Mouse (Mus musculus) small intestine, adult 10 weeks (tissue): ENCODE results near the gene Cebpb. TPM values are rescaled to one million over a fixed set of nuclear protein-coding genes. Genes with fewer than 3 reads are reported as not detected.

Experiments used
- polyA plus RNA-seq: library from polyadenylated mRNA; stranded (reverse); fragments of 350-450 nt; fragmentation: Illumina TruSeq; extraction: RNeasy Lipid Tissue Mini Kit (QIAGEN cat#74804); gene quantifications from one replicate; pipeline ENCODE4 v1.2.3, GENCODE M21; 2014; ENCODE audit warnings: low replicate concordance

Cebpb gene
- polyA plus RNA-seq, result 9.6 TPM

DNA sequence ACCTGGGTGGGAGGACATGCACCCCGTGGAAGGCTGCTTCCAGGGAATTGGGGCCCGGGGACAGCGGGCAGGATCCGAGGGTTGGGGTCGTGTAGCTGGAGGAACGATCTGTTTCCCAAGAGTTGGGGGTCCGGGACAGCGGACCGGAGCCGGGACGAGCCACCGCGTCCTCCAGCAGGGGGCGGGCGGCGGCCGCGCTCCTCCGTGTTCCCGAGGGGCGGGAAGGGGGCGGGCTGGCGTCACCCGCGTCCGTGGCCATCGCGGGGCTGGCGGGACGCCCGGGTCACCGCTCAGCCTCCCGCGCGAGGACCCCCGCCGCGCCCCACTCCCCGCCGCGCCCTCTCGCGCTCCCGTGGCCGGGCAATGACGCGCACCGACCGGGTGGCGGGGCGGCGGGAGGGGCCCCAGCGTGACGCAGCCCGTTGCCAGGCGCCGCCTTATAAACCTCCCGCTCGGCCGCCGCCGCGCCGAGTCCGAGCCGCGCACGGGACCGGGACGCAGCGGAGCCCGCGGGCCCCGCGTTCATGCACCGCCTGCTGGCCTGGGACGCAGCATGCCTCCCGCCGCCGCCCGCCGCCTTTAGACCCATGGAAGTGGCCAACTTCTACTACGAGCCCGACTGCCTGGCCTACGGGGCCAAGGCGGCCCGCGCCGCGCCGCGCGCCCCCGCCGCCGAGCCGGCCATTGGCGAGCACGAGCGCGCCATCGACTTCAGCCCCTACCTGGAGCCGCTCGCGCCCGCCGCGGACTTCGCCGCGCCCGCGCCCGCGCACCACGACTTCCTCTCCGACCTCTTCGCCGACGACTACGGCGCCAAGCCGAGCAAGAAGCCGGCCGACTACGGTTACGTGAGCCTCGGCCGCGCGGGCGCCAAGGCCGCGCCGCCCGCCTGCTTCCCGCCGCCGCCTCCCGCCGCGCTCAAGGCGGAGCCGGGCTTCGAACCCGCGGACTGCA, at the start of gene Cebpb:
Gene Cebpb, plus strand, starts transcription at position 418 of the 954 bp plus-strand sequence.

DNA sequence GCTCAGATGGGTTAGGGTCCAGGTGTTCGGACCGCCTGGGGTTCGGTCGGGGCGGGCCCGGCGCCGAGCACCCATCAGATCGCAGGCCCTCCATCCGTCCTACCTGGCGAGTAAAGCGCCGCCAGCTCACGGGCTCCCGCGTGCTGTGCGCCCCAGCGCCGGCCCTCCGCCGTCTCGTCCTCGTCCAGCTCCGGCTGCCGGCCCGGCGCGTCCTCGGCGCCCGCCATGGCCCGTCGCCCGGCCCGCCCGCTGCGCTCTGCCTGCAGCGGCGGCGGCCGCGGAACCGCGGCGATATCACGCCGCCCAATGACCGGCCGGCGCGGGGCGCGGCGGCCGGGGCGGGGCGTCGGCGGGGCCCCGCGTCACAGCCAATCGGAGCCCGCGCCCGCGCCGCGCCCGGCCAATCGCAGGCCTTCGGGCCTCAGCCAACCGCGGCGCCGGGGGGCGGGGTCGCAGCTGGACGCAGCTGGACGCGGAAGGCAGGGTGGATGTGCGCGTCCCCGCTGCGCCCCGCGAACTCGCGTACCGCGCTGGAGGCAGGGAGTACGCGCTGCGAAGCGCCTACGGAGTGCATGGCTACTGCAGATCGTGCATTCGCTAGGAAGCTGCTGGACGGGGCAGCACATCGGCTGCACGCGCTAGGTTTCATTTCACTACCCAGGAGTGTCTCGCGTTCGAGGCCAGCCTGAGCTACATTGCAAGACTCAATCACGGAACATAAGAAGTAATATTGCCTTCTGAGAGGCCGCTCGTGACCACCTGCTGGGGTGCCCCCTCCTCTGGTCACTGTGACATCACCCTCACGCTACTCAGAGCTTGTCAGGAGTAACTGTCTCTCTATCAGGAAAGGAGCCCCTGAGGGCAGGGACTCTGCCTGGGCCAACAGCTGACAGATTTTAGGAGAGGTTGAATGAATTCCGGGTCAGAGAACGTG, 27.2 kb upstream of the Cebpb start, which contains the start of gene Gm20431:
Gene Gm20431, minus strand, starts transcription at position 227 of the 934 bp plus-strand sequence.

DNA sequence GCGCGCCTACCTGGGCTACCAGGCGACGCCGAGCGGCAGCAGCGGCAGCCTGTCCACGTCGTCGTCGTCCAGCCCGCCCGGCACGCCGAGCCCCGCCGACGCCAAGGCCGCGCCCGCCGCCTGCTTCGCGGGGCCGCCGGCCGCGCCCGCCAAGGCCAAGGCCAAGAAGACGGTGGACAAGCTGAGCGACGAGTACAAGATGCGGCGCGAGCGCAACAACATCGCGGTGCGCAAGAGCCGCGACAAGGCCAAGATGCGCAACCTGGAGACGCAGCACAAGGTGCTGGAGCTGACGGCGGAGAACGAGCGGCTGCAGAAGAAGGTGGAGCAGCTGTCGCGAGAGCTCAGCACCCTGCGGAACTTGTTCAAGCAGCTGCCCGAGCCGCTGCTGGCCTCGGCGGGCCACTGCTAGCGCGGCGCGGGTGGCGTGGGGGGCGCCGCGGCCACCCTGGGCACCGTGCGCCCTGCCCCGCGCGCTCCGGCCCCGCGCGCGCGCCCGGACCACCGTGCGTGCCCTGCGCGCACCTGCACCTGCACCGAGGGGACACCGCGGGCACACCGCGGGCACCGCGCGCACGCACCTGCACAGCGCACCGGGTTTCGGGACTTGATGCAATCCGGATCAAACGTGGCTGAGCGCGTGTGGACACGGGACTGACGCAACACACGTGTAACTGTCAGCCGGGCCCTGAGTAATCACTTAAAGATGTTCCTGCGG, 945 bp downstream of the Cebpb start, which contains the start of gene Tmem189:
Gene Tmem189, minus strand, starts transcription at position 322 of the 718 bp plus-strand sequence.

Other genes starting within 250 kb of the Cebpb start
- gene Rnf114, start 196.3 kb upstream of the Cebpb start, polyA plus RNA-seq, result 18.0 TPM
- gene Spata2, start 196.0 kb upstream of the Cebpb start, polyA plus RNA-seq, result 7.0 TPM
- 0.26 TPM for gene Snai1, start 150.7 kb upstream of the Cebpb start, polyA plus RNA-seq
- 36.7 TPM for gene Ube2v1, start 56.8 kb upstream of the Cebpb start, polyA plus RNA-seq
- gene Gm20431, start 27.4 kb upstream of the Cebpb start, polyA plus RNA-seq, result not detected
- gene Tmem189, start 907 bp downstream of the Cebpb start, polyA plus RNA-seq, result 3.1 TPM
- 15.0 TPM for gene Ptpn1, start 243.1 kb downstream of the Cebpb start, polyA plus RNA-seq